Mouse (Mus musculus) embryonic facial prominence, embryonic 11.5 days (tissue): Measurements from ENCODE around the gene Slc25a27. TPM values are rescaled to one million over a fixed set of nuclear protein-coding genes. Genes with fewer than 3 reads are reported as not detected.

Experiments
- ATAC-seq: fragments of 200-750 bp; cut with Nextera tagmentation; replicated peaks from 2 replicates; pipeline ENCODE4 v1.8.0; 2017; ENCODE audit warnings: low read depth; ENCODE audit not compliant: insufficient number of reproducible peaks, low FRiP score, low TSS enrichment
- DNase-seq: peaks from one replicate; pipeline ENCODE4 v3.0.0-alpha.2; 2015; ENCODE audit warnings: low spot score
- H3K27ac ChIP-seq: fragments of 300-500 bp; sonication (generic); replicated peaks from 2 replicates; pipeline ENCODE4 v1.5.1; 2014; ENCODE audit warnings: mild to moderate bottlenecking, low read depth, low read length, control low read depth
- H3K27me3 ChIP-seq: fragments of 300-500 bp; sonication (generic); 2 replicates; pipeline ENCODE4 v1.6.1; 2014; ENCODE audit warnings: mild to moderate bottlenecking, low read length, moderate library complexity, mixed read lengths; ENCODE audit not compliant: control insufficient read depth, insufficient read depth
- H3K36me3 ChIP-seq: fragments of 300-500 bp; sonication (generic); replicated peaks from 2 replicates; pipeline ENCODE4 v1.6.1; 2014; ENCODE audit warnings: low read depth, mild to moderate bottlenecking, low read length, moderate library complexity, mixed read lengths; ENCODE audit not compliant: control insufficient read depth, insufficient read depth
- H3K4me1 ChIP-seq: fragments of 300-500 bp; sonication (generic); 2 replicates; pipeline ENCODE4 v1.6.1; 2014; ENCODE audit warnings: low read length, mixed read lengths; ENCODE audit not compliant: control insufficient read depth, insufficient read depth
- H3K4me2 ChIP-seq: fragments of 300-500 bp; sonication (generic); 2 replicates; pipeline ENCODE4 v1.6.1; 2014; ENCODE audit warnings: low read depth, mild to moderate bottlenecking, control low read depth, low read length, moderate library complexity
- H3K4me3 ChIP-seq: fragments of 300-500 bp; sonication (generic); 2 replicates; pipeline ENCODE4 v1.5.1; 2014; ENCODE audit warnings: low read depth, low read length, control low read depth
- H3K9ac ChIP-seq: fragments of 300-500 bp; sonication (generic); replicated peaks from 2 replicates; pipeline ENCODE4 v1.6.1; 2014; ENCODE audit warnings: mild to moderate bottlenecking, control low read depth, low read length
- H3K9me3 ChIP-seq: fragments of 300-500 bp; sonication (generic); replicated peaks from 2 replicates; pipeline ENCODE4 v1.6.1; 2016; ENCODE audit warnings: mild to moderate bottlenecking, low read length, inconsistent platforms, mixed read lengths; ENCODE audit not compliant: control insufficient read depth
- WGBS: fragments of 180-500 bp; shearing (Covaris S2); extraction: QIAGEN DNeasy Blood & Tissue Kit; methylation state at CpG from one replicate; pipeline ENCODE4 v1.1.7; 2014; 5-methylcytosine and 5-hydroxymethylcytosine counted together
- polyA plus RNA-seq: library from polyadenylated mRNA; unstranded; fragments of >200 nt; fragmentation: Nextera tagmentation; extraction: Ambion mirVana; gene quantifications from 2 replicates; pipeline ENCODE4 v1.2.1, GENCODE M21; 2014

Gene Slc25a27
- polyA plus RNA-seq, 1 experiment from 2014 or later: 16.5 TPM

- DNase-seq (no peak), ATAC-seq (no peak)
- Histone ChIP-seq H3K36me3 (no peaks in the 10 kb centered on the region), H3K4me2 (no peak overlapping the region), H3K9me3 (no peaks in the 10 kb centered on the region), H3K27ac (no peak overlapping the region), H3K4me3 (no peak overlapping the region), H3K27me3 (no peaks in the 10 kb centered on the region), H3K4me1 (no peaks in the 10 kb centered on the region), H3K9ac (no peak overlapping the region)
- 95% methylated on average over 10 of the region's 10 CpGs for WGBS
Measured at GRCm38 (mm10) chr17:43622076-43622475, 44.9 kb downstream of the Slc25a27 start.

DNA sequence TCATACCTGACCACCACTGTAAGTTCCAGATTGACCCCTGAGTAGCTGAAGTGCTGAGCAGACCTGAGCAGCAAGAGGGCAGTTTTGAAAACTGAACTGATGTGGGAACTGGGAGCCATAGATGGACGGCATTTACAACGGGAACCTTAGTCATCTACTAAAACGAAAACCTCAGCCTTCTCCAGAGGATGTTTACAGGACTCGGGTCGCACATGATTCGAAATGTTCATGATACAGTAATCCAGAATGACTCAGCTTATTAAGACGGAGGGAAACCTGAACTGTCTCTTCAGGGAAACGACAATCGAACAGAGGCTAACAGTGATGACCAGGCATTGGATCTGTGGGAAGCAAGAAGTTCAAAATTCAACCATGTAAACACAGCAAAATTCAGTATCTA, 47.9 kb downstream of the Slc25a27 start:
- Histone ChIP-seq H3K4me2 (no peak overlapping the region), H3K36me3 (no peaks in the 10 kb centered on the region), H3K9me3 (no peaks in the 10 kb centered on the region), H3K27ac (no peak overlapping the region), H3K4me1 (no peaks in the 10 kb centered on the region), H3K9ac (no peak overlapping the region), H3K27me3 (no peaks in the 10 kb centered on the region), H3K4me3 (no peak overlapping the region)
- ATAC-seq (no peak), DNase-seq (no peak)
- WGBS: 86% methylated on average over 9 of the region's 9 CpGs

DNA sequence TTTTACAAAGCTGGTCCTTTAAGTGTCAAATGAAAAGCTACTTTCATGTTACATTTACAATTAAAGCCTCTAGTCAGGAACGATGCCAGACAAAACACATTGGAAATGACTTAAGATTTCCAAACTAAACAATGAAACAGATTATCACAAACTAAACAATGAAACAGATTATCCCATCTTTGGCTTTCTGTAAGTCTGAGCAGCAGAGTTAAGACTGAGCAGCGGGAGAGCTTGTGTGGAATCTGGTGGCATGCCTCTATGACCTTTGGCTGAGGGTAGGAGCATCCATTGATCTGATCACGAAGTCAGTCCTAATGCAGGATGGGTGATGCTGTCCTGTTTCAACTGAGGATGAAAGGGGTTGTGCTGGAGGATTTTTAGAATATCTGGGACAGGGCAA, 54.8 kb downstream of the Slc25a27 start:
- ATAC-seq (no peak), DNase-seq (no peak)
- Histone ChIP-seq H3K9ac (no peak overlapping the region), H3K4me2 (no peak overlapping the region), H3K9me3 (no peaks in the 10 kb centered on the region), H3K27ac (no peak overlapping the region), H3K27me3 (no peaks in the 10 kb centered on the region), H3K4me1 (no peaks in the 10 kb centered on the region), H3K4me3 (no peak overlapping the region), H3K36me3 (no peaks in the 10 kb centered on the region)
- WGBS: 67% methylated on average over 3 of the region's 3 CpGs

GRCm38 (mm10) chr17:43611586-43611985, 55.4 kb downstream of the Slc25a27 start:
- no peaks in the 10 kb centered on the region for H3K27me3 ChIP-seq
- no peak overlapping the region for H3K9ac ChIP-seq
- no peaks in the 10 kb centered on the region for H3K9me3 ChIP-seq
- WGBS: 26% methylated on average over 7 of the region's 7 CpGs
- H3K4me3 ChIP-seq: no peak overlapping the region
- ATAC-seq (no peak), DNase-seq (peak; percentile 86)
- H3K4me1 ChIP-seq: no peaks in the 10 kb centered on the region
- H3K27ac ChIP-seq: no peak overlapping the region
- H3K4me2 ChIP-seq: no peak overlapping the region
- no peaks in the 10 kb centered on the region for H3K36me3 ChIP-seq

- ATAC-seq (no peak), DNase-seq (peak; percentile 80)
- Histone ChIP-seq H3K36me3 (no peaks in the 10 kb centered on the region), H3K27ac (no peak overlapping the region), H3K27me3 (no peaks in the 10 kb centered on the region), H3K4me3 (no peak overlapping the region), H3K9me3 (no peaks in the 10 kb centered on the region), H3K4me1 (no peaks in the 10 kb centered on the region), H3K9ac (no peak overlapping the region), H3K4me2 (no peak overlapping the region)
- 11% methylated on average over 3 of the region's 3 CpGs for WGBS
Measured at GRCm38 (mm10) chr17:43606704-43607103, 60.3 kb downstream of the Slc25a27 start.

- ATAC-seq (no peak), DNase-seq (no peak)
- Histone ChIP-seq H3K4me2 (no peak overlapping the region), H3K9me3 (no peaks in the 10 kb centered on the region), H3K27me3 (no peaks in the 10 kb centered on the region), H3K9ac (no peak overlapping the region), H3K4me1 (no peaks in the 10 kb centered on the region), H3K27ac (no peak overlapping the region), H3K36me3 (no peaks in the 10 kb centered on the region), H3K4me3 (no peak overlapping the region)
- WGBS: 65% methylated on average over 4 of the region's 4 CpGs
Measured at GRCm38 (mm10) chr17:43598706-43599105, 68.3 kb downstream of the Slc25a27 start.

GRCm38 (mm10) chr17:43597742-43598141, 69.3 kb downstream of the Slc25a27 start:
- WGBS: 97% methylated on average over 2 of the region's 2 CpGs
- no peak for DNase-seq

DNA sequence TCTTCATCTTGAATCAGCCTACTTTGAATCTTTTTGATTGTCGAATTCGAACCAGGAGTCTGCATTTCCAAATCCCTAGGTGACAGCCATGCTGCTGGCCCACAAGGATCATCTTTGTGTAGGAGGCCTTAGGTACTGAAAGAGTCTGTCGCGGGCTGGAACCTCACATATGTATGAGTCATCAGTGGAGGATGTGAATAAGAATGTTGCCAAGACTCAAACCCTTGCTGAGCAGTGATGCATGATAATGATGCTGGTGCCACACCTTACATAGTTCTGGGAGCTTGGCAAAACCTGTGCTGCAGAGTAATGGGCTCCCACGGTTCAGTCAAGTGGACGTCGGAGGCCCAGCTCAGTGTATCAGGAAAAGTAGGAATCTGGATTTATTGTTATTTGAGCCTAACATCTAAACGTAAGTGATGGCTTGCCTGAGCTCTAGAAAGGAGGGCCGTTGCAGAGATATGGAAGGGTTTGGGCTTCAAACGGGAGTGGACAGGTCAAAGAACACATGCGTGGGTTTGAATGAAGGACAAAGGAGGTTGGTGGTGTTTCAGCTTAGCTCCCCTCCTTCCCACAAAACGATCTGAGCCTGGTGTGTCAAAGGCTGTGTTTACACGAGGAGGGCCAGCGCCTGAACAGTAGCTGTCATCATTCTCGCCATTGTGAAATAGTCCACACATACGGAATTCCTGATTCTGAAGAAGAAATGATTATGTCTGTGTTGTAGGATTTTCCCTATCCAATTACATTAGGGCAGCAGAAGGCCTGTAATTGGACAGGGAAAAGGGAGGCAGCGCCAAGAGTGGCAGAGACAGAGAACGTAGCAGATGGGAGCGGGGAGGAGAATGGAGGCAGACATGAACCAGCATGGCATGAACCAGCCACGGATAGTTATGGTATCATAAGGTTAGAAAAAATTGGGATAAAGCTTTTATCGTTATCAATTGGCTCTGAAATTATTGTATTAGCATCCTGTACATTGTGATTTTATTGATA, 74.4 kb downstream of the Slc25a27 start:
- no peak for DNase-seq
- no peak overlapping the region for H3K27ac ChIP-seq
- H3K4me3 ChIP-seq: no peak overlapping the region
- no peak overlapping the region for H3K4me2 ChIP-seq
- H3K4me1 ChIP-seq: no peaks in the 10 kb centered on the region
- WGBS: 88% methylated on average over 21 of the region's 21 CpGs
- no peaks in the 10 kb centered on the region for H3K27me3 ChIP-seq
- no peaks in the 10 kb centered on the region for H3K36me3 ChIP-seq
- no peaks in the 10 kb centered on the region for H3K9me3 ChIP-seq
- H3K9ac ChIP-seq: no peak overlapping the region
- no peak for ATAC-seq

More at GRCm38 (mm10) chr17:43597742-43598141, 69.3 kb downstream of the Slc25a27 start:
- no peak for ATAC-seq
- no peaks in the 10 kb centered on the region for H3K27me3 ChIP-seq
- H3K4me2 ChIP-seq: no peak overlapping the region
- no peaks in the 10 kb centered on the region for H3K36me3 ChIP-seq
- H3K4me1 ChIP-seq: no peaks in the 10 kb centered on the region
- no peak overlapping the region for H3K9ac ChIP-seq
- no peak overlapping the region for H3K27ac ChIP-seq
- no peaks in the 10 kb centered on the region for H3K9me3 ChIP-seq
- no peak overlapping the region for H3K4me3 ChIP-seq
